Mouse (Mus musculus) embryo, embryonic 11 days (tissue): Measurements from ENCODE around the gene Taar1.
A peak's percentile ranks its signal among the peaks of the same experiment; 100 is the strongest.

ENCODE experiments used
- DNase-seq: peaks from one replicate; pipeline ENCODE4 v3.0.0-alpha.2; 2015

Taar1 gene

GRCm38 (mm10) chr10:23920056-23920455 is at the start of gene Taar1:
TSS of gene Taar1 (plus strand) at chr10:23920356.
- DNase-seq, result no peak

- peak; percentile 8 for DNase-seq
Observed at GRCm38 (mm10) chr10:23880695-23881094, 39.5 kb upstream of the Taar1 start.

- no peak for DNase-seq
Observed at GRCm38 (mm10) chr10:23884910-23885309, 35.2 kb upstream of the Taar1 start.

- DNase-seq, result no peak
Observed at GRCm38 (mm10) chr10:23886060-23886459, 34.1 kb upstream of the Taar1 start.

- no peak for DNase-seq
Observed at GRCm38 (mm10) chr10:23892987-23893386, 27.2 kb upstream of the Taar1 start.

GRCm38 (mm10) chr10:23894601-23895349 is 25.4 kb upstream of the Taar1 start, which contains the start of gene Vnn1:
TSS of gene Vnn1 (plus strand) at chr10:23894688.
- DNase-seq, result peak; percentile 25

- DNase-seq, result no peak
Observed at GRCm38 (mm10) chr10:23895376-23895775, 24.8 kb upstream of the Taar1 start.

- no peak for DNase-seq
Observed at GRCm38 (mm10) chr10:23901119-23901518, 19.0 kb upstream of the Taar1 start.

- DNase-seq, result no peak
Observed at GRCm38 (mm10) chr10:23905661-23906060, 14.5 kb upstream of the Taar1 start.

GRCm38 (mm10) chr10:23922468-23922867 is 2.3 kb downstream of the Taar1 start:
- no peak for DNase-seq

GRCm38 (mm10) chr10:23923941-23924340 is 3.8 kb downstream of the Taar1 start:
- no peak for DNase-seq

- DNase-seq, result no peak
Observed at GRCm38 (mm10) chr10:23937613-23938012, 17.5 kb downstream of the Taar1 start.

- no peak for DNase-seq
Observed at GRCm38 (mm10) chr10:23938312-23938711, 18.2 kb downstream of the Taar1 start, which contains the start of gene Taar2. TSS of gene Taar2 (plus strand) at chr10:23938572.

- DNase-seq, result no peak
Observed at GRCm38 (mm10) chr10:23942465-23942864, 22.3 kb downstream of the Taar1 start.

GRCm38 (mm10) chr10:23948026-23948425 is 27.9 kb downstream of the Taar1 start:
- DNase-seq, result no peak

GRCm38 (mm10) chr10:23949508-23950005 is 29.4 kb downstream of the Taar1 start, which contains the start of gene Taar3:
TSS of gene Taar3 (plus strand) at chr10:23949558.
- DNase-seq, result no peak

GRCm38 (mm10) chr10:23951714-23952113 is 31.6 kb downstream of the Taar1 start:
- DNase-seq, result no peak

GRCm38 (mm10) chr10:23959071-23959470 is 38.9 kb downstream of the Taar1 start:
- DNase-seq, result no peak

GRCm38 (mm10) chr10:23960444-23960915 is 40.3 kb downstream of the Taar1 start, which contains the start of gene Taar4:
TSS of gene Taar4 (plus strand) at chr10:23960494.
- no peak for DNase-seq

GRCm38 (mm10) chr10:23963444-23963843 is 43.3 kb downstream of the Taar1 start:
- no peak for DNase-seq

- no peak for DNase-seq
Observed at GRCm38 (mm10) chr10:23964921-23965610, 44.9 kb downstream of the Taar1 start.

GRCm38 (mm10) chr10:23970656-23971165 is 50.6 kb downstream of the Taar1 start, which contains the start of gene Taar5:
TSS of gene Taar5 (plus strand) at chr10:23970706.
- no peak for DNase-seq
